Mouse (Mus musculus) kidney, postnatal 36 days (tissue): ENCODE results near the gene Gak.

ENCODE experiments used
- DNase-seq, 2 experiments: peaks; one replicate each; pipeline ENCODE4 v3.0.0; 2021 to 2022; ENCODE audit warnings: mixed read lengths in 2 of 2

The Gak gene

GRCm38 (mm10) chr5:108581361-108581891 lies 48.1 kb downstream of the Gak start:
- DNase-seq = no peak

- DNase-seq = no peak
These were observed 56.5 kb downstream of the Gak start for GRCm38 (mm10) chr5:108573054-108573453.

GRCm38 (mm10) chr5:108570991-108571390 lies 58.6 kb downstream of the Gak start:
- no peak for DNase-seq

DNA sequence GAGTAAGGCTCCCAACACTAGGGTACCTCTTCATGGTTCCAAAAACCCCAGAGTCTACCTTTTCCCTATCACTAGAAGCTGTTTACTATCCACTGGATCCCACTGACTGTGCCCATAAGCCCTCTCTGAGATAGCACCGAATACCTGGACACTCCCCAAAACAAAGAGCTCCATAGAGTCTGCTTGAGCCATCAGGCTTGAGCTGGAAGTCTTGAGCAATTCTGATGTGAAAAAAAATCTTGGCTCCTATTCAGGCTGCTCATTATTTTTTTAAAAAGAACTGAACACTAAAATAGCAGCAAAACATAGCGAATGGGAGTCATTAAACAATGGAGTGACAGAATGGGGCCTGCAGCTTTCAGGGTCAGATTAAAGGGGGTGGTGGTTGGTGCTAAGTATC lies 62.5 kb downstream of the Gak start:
- no peak for DNase-seq

DNA sequence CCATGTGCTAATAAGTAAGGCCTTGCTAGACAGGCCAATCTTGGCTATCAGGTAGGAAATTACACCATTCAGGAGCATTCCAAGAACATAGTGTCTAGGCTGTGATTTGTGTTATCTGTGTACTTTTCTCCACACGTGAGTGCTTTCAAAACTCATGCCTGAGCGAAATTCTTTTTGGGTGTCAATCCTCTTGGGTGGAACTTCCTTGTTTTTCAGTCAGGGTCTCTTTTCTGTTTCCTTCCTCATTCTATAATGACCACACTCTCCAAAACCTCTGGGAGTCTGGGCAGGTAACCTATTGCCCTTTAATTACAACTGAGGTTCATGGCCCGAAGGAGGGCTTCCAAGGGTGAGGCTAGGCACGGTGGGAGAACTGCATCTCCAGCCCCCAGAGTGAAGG lies 63.0 kb downstream of the Gak start:
- DNase-seq = no peak

DNA sequence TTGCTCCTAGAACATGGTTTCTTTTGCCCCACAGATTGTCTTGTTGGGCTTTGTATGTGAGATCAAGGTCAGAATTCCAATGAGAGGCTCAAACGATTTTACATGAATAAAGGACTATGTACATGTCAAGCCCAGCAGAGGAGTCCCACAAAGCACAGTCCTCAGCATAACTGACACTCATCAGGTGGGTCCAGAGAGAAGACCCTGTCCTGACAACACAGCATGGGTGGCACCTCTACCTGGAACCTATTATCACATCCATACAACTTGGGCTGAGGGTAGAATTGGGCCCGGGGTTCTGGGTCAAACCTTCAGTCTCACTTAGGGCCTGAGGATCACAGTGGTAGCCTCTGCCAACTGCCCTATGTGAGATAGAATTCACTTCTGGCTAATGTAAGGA lies 64.2 kb downstream of the Gak start:
- no peak for DNase-seq

DNA sequence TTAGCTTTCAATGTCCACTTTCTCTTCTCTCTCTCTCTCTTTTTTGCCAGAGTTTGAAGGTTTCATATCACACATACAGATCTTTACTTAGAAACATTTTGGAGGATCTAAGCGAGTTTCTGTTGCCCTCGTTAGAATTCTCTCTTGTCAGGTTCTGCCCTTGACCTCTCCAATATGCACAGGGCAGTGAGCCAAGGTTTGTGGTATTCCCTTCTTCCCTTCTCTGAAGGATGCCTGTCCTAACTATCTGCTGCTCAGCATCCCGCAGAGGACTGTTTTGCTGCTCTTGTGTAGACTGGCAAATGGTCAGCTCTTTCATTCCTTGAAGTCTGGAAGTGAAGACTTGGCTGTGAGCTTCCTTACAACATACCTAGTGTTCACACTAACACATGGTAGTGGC lies 65.2 kb downstream of the Gak start:
- peak in 1 of 2 experiments; percentile 16 for DNase-seq

DNA sequence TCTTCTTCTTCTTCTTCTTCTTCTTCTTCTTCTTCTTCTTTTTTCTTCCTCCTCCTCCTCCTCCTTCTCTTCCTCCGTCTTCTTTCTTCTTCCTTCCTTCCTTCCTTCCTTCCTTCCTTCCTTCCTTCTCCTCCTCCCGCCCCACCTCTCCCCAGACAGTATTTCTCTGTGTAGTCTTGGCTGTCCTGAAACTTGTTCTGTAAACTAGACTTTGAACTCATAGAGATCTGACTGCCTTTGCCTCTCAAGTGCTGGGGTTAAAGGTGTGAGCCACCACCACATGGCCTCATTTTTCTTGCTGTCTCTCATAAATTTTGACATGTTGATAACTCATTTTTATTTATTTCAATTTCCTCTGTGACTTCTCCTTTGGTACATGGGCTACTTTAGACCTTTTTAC lies 67.1 kb downstream of the Gak start:
- peak in 1 of 2 experiments; percentile 7 for DNase-seq

- DNase-seq = no peak
These were observed 72.6 kb downstream of the Gak start for GRCm38 (mm10) chr5:108556986-108557385.

- no peak for DNase-seq
These were observed 75.5 kb downstream of the Gak start for GRCm38 (mm10) chr5:108554041-108554440.

DNA sequence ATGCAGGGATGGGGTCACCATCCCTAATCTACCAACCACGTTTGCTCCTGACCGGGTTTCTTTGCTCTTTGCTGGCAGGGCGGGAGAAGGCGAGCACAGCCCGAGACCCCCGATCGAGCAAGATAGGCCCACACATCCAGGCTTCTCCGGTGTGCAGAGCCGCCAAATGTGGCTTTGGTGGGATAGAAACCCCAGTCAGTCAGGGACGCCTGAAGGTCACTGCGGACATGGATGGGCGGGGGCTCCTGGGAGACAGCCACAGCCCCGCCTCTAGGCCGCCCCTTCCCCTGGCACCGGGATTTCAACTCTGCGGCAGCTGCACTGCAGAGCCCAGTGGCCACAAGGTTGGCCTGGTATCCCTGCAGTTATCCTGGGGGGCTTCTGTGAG lies 79.4 kb downstream of the Gak start:
- DNase-seq = no peak

- DNase-seq = peak; percentile 48 to 82
These were observed 79.9 kb downstream of the Gak start, which contains the start of gene Cplx1 for GRCm38 (mm10) chr5:108549489-108550206. Cplx1 (minus strand) TSS chr5:108550024.

DNA sequence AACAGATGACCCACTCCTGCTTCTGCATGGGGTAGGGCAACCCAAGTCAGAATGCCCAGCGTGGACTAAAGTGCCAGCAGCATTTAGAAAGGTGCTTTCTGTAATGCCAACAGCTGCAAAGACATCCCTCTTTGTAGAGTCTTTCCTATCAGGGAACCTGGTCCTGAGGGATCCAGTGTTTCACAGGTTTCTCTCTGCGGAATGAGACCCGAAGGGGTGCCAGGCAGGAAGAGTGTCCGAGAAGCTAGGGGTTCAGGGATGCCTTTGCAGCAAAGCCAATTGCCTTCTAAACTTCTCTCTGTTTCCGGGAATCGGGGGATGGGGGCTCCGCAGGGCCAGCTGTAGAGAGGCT lies 80.4 kb downstream of the Gak start:
- no peak for DNase-seq

- DNase-seq = no peak
These were observed 81.9 kb downstream of the Gak start for GRCm38 (mm10) chr5:108547636-108548035.

DNA sequence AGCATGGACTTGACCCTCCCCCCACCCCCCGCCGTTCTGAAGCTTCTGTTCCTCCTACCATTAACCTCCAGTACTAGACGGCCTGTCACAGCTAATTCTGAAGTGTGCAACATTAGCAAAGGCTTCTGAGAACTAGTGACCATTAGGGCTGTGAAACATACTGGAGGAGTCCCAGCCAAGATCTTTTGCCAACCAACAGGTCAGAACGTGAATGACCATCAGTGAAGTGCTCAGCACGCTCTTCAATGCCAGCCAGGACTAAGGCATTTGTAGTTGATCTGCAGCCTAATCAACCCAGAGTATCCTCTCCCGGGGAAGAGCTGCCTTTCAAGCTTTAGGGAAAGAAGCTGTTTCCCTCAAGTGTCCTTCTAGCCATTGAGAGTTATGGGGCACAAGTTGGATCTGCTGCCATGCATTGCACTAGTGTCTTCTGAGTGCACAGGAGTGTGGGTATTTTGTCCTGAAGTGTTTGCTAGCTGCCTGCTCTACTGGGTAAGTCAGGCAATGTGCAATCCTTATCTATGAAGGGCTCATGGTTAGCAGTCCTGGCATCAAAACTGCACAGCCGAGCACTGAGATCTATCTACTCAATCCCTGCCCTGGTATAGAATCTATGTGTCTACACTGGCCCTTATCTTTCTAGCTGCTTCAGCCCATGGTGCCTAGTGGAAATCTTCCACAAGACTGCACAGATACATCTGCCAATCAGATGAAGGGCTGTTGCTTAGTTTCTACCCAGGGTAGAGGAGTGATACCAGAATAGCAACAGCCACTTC lies 85.9 kb downstream of the Gak start:
- no peak for DNase-seq

DNA sequence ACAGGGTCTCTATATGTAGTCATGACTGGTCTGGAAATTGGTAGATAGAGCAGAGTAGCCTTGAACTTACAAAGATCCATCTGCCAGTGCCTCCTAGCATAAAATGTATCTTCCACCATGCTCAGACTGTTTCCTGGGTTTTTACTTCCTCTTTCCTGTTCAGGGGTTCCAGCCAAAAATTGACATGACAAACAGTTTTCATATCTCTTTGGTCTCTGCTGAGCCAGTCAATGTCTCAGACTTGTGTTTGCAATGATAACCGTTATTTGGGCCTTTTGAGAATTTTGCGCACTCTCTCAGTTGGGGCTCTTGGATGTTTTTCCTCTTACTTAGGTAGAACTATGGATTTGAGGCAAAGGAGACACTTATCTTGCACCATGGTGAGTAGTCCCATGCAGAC lies 95.4 kb downstream of the Gak start:
- no peak for DNase-seq

GRCm38 (mm10) chr5:108522597-108522996 lies 107.0 kb downstream of the Gak start:
- DNase-seq = no peak

DNA sequence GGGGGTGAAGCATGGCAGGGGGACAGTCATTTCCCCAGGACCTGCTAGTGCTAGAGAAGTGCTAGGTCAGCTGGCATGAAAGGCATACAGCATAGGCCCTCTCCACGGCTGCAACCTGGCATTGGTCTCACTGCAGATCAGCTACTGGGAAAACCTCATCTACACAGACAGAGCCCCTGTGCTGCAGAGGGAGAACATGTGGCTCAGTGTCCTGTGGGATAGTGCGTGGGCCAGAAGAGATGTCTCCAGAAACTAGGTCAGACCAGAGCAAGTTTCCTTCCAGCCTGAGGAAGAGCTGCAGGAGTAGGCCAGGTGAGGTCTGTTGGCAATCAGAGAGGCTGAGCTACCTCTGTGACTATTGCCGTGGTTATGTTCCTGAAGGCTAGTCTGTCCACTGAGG lies 107.7 kb downstream of the Gak start:
- DNase-seq = no peak

- DNase-seq = no peak
These were observed 108.5 kb downstream of the Gak start for GRCm38 (mm10) chr5:108521016-108521415.

- no peak for DNase-seq
These were observed 109.4 kb downstream of the Gak start for GRCm38 (mm10) chr5:108520153-108520552.
